Mouse (Mus musculus) midbrain, embryonic 16.5 days (tissue): ENCODE measurements around the gene Amph. TPM values are rescaled to one million over a fixed set of nuclear protein-coding genes. Genes with fewer than 3 reads are reported as not detected.
"Not testable (repeated sequence)": the region's sequence is repeated elsewhere in the genome, so short reads cannot be mapped to it uniquely, and the experiment has no call there.

ENCODE experiments used
- ATAC-seq: fragments of 200-750 bp; cut with Nextera tagmentation; 2 replicates; pipeline ENCODE4 v1.8.0; 2017; ENCODE audit warnings: moderate TSS enrichment
- H3K27ac ChIP-seq: fragments of 300-500 bp; sonication (generic); 2 replicates; pipeline ENCODE4 v1.5.1; 2014; ENCODE audit warnings: mild to moderate bottlenecking, low read length, mixed read lengths
- H3K27me3 ChIP-seq: fragments of 300-500 bp; sonication (generic); 2 replicates; pipeline ENCODE4 v1.6.1; 2014; ENCODE audit warnings: low read depth, low read length, mixed read lengths; ENCODE audit not compliant: control insufficient read depth, insufficient read depth
- H3K36me3 ChIP-seq: fragments of 300-500 bp; sonication (generic); 2 replicates; pipeline ENCODE4 v1.6.1; 2014; ENCODE audit warnings: mild to moderate bottlenecking, low read length, moderate library complexity, mixed read lengths; ENCODE audit not compliant: control insufficient read depth, insufficient read depth
- H3K4me1 ChIP-seq: fragments of 300-500 bp; sonication (generic); 2 replicates; pipeline ENCODE4 v1.6.1; 2014; ENCODE audit warnings: mild to moderate bottlenecking, low read length, mixed read lengths; ENCODE audit not compliant: control insufficient read depth, insufficient read depth
- H3K4me2 ChIP-seq: fragments of 300-500 bp; sonication (generic); 2 replicates; pipeline ENCODE4 v1.6.1; 2014; ENCODE audit warnings: mild to moderate bottlenecking, low read length, mixed read lengths
- H3K4me3 ChIP-seq: fragments of 300-500 bp; sonication (generic); 2 replicates; pipeline ENCODE4 v1.5.1; 2014; ENCODE audit warnings: low read depth, mild to moderate bottlenecking, low read length, moderate library complexity, mixed read lengths
- H3K9ac ChIP-seq: fragments of 300-500 bp; sonication (generic); 2 replicates; pipeline ENCODE4 v1.6.1; 2014; ENCODE audit warnings: low read depth, low read length, mixed read lengths
- H3K9me3 ChIP-seq: fragments of 300-500 bp; sonication (generic); replicated peaks from 2 replicates; pipeline ENCODE4 v1.6.1; 2014; ENCODE audit warnings: mild to moderate bottlenecking, low read length, mixed read lengths; ENCODE audit not compliant: control insufficient read depth, poor library complexity, severe bottlenecking
- WGBS: fragments of 180-500 bp; shearing (Covaris S2); extraction: QIAGEN DNeasy Blood & Tissue Kit; methylation state at CpG from one replicate; pipeline ENCODE4 v1.1.7; 2014; 5-methylcytosine and 5-hydroxymethylcytosine counted together
- polyA plus RNA-seq: library from polyadenylated mRNA; unstranded; fragments of >200 nt; fragmentation: Nextera tagmentation; extraction: Ambion mirVana; gene quantifications from 2 replicates; pipeline ENCODE4 v1.2.1, GENCODE M21; 2015

Amph gene
- polyA plus RNA-seq, 1 experiment from 2014 or later, result 67.8 TPM

GRCm38 (mm10) chr13:19106418-19106817, 158.4 kb downstream of the Amph start:
- Histone ChIP-seq H3K27me3 (no peaks in the 10 kb centered on the region), H3K4me3 (no peak overlapping the region), H3K9ac (no peak overlapping the region), H3K4me2 (no peak overlapping the region), H3K9me3 (no peaks in the 10 kb centered on the region), H3K4me1 (no peaks in the 10 kb centered on the region), H3K27ac (no peak overlapping the region), H3K36me3 (peaks cover 8% of the 10 kb centered on the region)
- no peak for ATAC-seq
- WGBS, result 68% methylated on average over 5 of the region's 5 CpGs

GRCm38 (mm10) chr13:19109331-19109730, 161.3 kb downstream of the Amph start:
- Histone ChIP-seq H3K4me3 (no peak overlapping the region), H3K36me3 (no peaks in the 10 kb centered on the region), H3K4me1 (no peaks in the 10 kb centered on the region), H3K9ac (no peak overlapping the region), H3K27me3 (no peaks in the 10 kb centered on the region), H3K4me2 (no peak overlapping the region), H3K27ac (no peak overlapping the region), H3K9me3 (no peaks in the 10 kb centered on the region)
- no peak for ATAC-seq
- WGBS, result 43% methylated on average over 3 of the region's 3 CpGs

GRCm38 (mm10) chr13:19113034-19113922, 165.3 kb downstream of the Amph start:
- no peaks in the 10 kb centered on the region for H3K27me3 ChIP-seq
- WGBS, result 94% methylated on average over 14 of the region's 14 CpGs
- H3K9ac ChIP-seq, result no peak overlapping the region
- no peaks in the 10 kb centered on the region for H3K9me3 ChIP-seq
- no peak overlapping the region for H3K27ac ChIP-seq
- no peak overlapping the region for H3K4me2 ChIP-seq
- 0 out of 2 replicates have a peak, but pooled peaks cover 2% of the 10 kb centered on the region for H3K36me3 ChIP-seq
- no peak for ATAC-seq
- no peaks in the 10 kb centered on the region for H3K4me1 ChIP-seq
- H3K4me3 ChIP-seq, result no peak overlapping the region

GRCm38 (mm10) chr13:19114761-19115160, 166.8 kb downstream of the Amph start:
- H3K4me1 ChIP-seq, H3K27me3 ChIP-seq, H3K9ac ChIP-seq, H3K4me3 ChIP-seq, H3K36me3 ChIP-seq, H3K4me2 ChIP-seq, H3K27ac ChIP-seq, H3K9me3 ChIP-seq, ATAC-seq: not testable (repeated sequence)
- WGBS, result 95% methylated on average over 4 of the region's 9 CpGs

- H3K4me2 ChIP-seq, result no peak overlapping the region
- WGBS, result 86% methylated on average over 5 of the region's 5 CpGs
- ATAC-seq, result no peak
- H3K27ac ChIP-seq, result no peak overlapping the region
- no peak overlapping the region for H3K4me3 ChIP-seq
- H3K9me3 ChIP-seq, result no peaks in the 10 kb centered on the region
- peaks cover 6% of the 10 kb centered on the region; the same call in 1 of the 2 replicates for H3K36me3 ChIP-seq
- no peak overlapping the region for H3K9ac ChIP-seq
- H3K4me1 ChIP-seq, result no peaks in the 10 kb centered on the region
- H3K27me3 ChIP-seq, result no peaks in the 10 kb centered on the region
Measured at GRCm38 (mm10) chr13:19126912-19127552, 179.0 kb downstream of the Amph start.

- Histone ChIP-seq H3K4me1 (no peaks in the 10 kb centered on the region), H3K36me3 (peaks cover 2% of the 10 kb centered on the region), H3K27ac (no peak overlapping the region), H3K9me3 (no peaks in the 10 kb centered on the region), H3K4me2 (no peak overlapping the region), H3K9ac (no peak overlapping the region), H3K27me3 (no peaks in the 10 kb centered on the region), H3K4me3 (no peak overlapping the region)
- peak; percentile 83 for ATAC-seq
- WGBS, result 42% methylated on average over 4 of the region's 4 CpGs
Measured at GRCm38 (mm10) chr13:19133833-19134232, 185.8 kb downstream of the Amph start.

GRCm38 (mm10) chr13:19137212-19137611, 189.2 kb downstream of the Amph start:
- no peak for ATAC-seq
- no peaks in the 10 kb centered on the region for H3K27me3 ChIP-seq
- no peak overlapping the region for H3K4me2 ChIP-seq
- no peak overlapping the region for H3K4me3 ChIP-seq
- no peak overlapping the region for H3K9ac ChIP-seq
- no peak overlapping the region for H3K27ac ChIP-seq
- no peaks in the 10 kb centered on the region for H3K4me1 ChIP-seq
- 78% methylated on average over 7 of the region's 7 CpGs for WGBS
- peaks cover 2% of the 10 kb centered on the region; the same call in 1 of the 2 replicates for H3K36me3 ChIP-seq
- H3K9me3 ChIP-seq, result no peaks in the 10 kb centered on the region

GRCm38 (mm10) chr13:19137932-19138331, 189.9 kb downstream of the Amph start:
- H3K27ac ChIP-seq, result no peak overlapping the region
- peaks cover 4% of the 10 kb centered on the region; the same call in 1 of the 2 replicates for H3K36me3 ChIP-seq
- no peak overlapping the region for H3K4me2 ChIP-seq
- no peaks in the 10 kb centered on the region for H3K9me3 ChIP-seq
- no peak overlapping the region for H3K4me3 ChIP-seq
- H3K4me1 ChIP-seq, result no peaks in the 10 kb centered on the region
- H3K9ac ChIP-seq, result no peak overlapping the region
- 32% methylated on average over 5 of the region's 5 CpGs for WGBS
- no peaks in the 10 kb centered on the region for H3K27me3 ChIP-seq
- ATAC-seq, result 0 out of 2 replicates have a peak, but pooled peaks have one; percentile 50

GRCm38 (mm10) chr13:19138550-19138949, 190.5 kb downstream of the Amph start:
- WGBS, result 93% methylated on average over 2 of the region's 2 CpGs
- no peak overlapping the region for H3K4me2 ChIP-seq
- ATAC-seq, result no peak
- no peak overlapping the region for H3K27ac ChIP-seq
- no peaks in the 10 kb centered on the region for H3K27me3 ChIP-seq
- no peaks in the 10 kb centered on the region for H3K9me3 ChIP-seq
- no peak overlapping the region for H3K9ac ChIP-seq
- H3K36me3 ChIP-seq, result peaks cover 4% of the 10 kb centered on the region; the same call in 1 of the 2 replicates
- H3K4me1 ChIP-seq, result no peaks in the 10 kb centered on the region
- H3K4me3 ChIP-seq, result no peak overlapping the region
